Mouse (Mus musculus) liver, adult 2 months (tissue): Measurements from ENCODE around the gene Dgki. TPM values are rescaled to one million over a fixed set of nuclear protein-coding genes. Genes with fewer than 3 reads are reported as not detected.

Experiments
- DNase-seq: peaks from one replicate; pipeline ENCODE4 v3.0.0-alpha.2; 2011; ENCODE audit warnings: low read depth, low spot score; ENCODE audit errors: extremely low read depth
- H3K27ac ChIP-seq: fragments of 200-500 bp; replicated peaks from 2 replicates; pipeline ENCODE4 v1.5.1; 2012; ENCODE audit warnings: low read depth, mild to moderate bottlenecking, control low read depth, inconsistent platforms, low read length; ENCODE audit not compliant: insufficient read depth
- H3K27me3 ChIP-seq: fragments of 200-500 bp; 2 replicates; pipeline ENCODE4 v1.6.1; 2012; ENCODE audit warnings: mild to moderate bottlenecking, moderate library complexity, low read length, inconsistent platforms; ENCODE audit not compliant: control insufficient read depth, insufficient read depth
- H3K36me3 ChIP-seq: fragments of 200-500 bp; 2 replicates; pipeline ENCODE4 v1.6.1; 2012; ENCODE audit warnings: low read length, inconsistent platforms; ENCODE audit not compliant: control insufficient read depth, insufficient read depth
- H3K4me1 ChIP-seq: fragments of 200-500 bp; 2 replicates; pipeline ENCODE4 v1.6.1; 2011; ENCODE audit warnings: low read length; ENCODE audit not compliant: control insufficient read depth, insufficient read depth
- H3K4me3 ChIP-seq: fragments of 200-500 bp; 2 replicates; pipeline ENCODE4 v1.5.1; 2011; ENCODE audit warnings: low read depth, mild to moderate bottlenecking, control low read depth, low read length, moderate library complexity; ENCODE audit not compliant: insufficient read depth
- H3K79me2 ChIP-seq: fragments of 200-500 bp; 2 replicates; pipeline ENCODE4 v1.6.1; 2012; ENCODE audit warnings: inconsistent platforms, mild to moderate bottlenecking, low read length, moderate library complexity; ENCODE audit not compliant: control insufficient read depth, insufficient read depth
- H3K9ac ChIP-seq: fragments of 200-500 bp; 2 replicates; pipeline ENCODE4 v1.6.1; 2012; ENCODE audit warnings: low read depth, mild to moderate bottlenecking, control low read depth, inconsistent platforms, low read length
- CTCF ChIP-seq: fragments of 200-500 bp; IDR thresholded peaks from 2 replicates; pipeline ENCODE4 v1.5.1; 2011; ENCODE audit warnings: low read depth, low read length, control low read depth
- POLR2A ChIP-seq: fragments of 200-500 bp; IDR thresholded peaks from 2 replicates; pipeline ENCODE4 v1.6.1; 2011; ENCODE audit warnings: low read length, control low read depth; ENCODE audit not compliant: insufficient read depth; ENCODE audit errors: extremely low read depth
- WGBS: fragments of 180-500 bp; shearing (Covaris S2); methylation state at CpG from one replicate; pipeline ENCODE4 v1.1.7; 2018; 5-methylcytosine and 5-hydroxymethylcytosine counted together
- polyA plus RNA-seq: library from polyadenylated mRNA; depleted of rRNA; stranded (reverse); fragments of >200 nt; gene quantifications from 2 replicates; pipeline ENCODE4 v1.2.3, GENCODE M21; 2012
- total RNA-seq: library from RNA; depleted of rRNA; stranded (reverse); fragments of >200 nt; gene quantifications from 2 replicates; pipeline ENCODE4 v1.2.3, GENCODE M21; 2014

The Dgki gene
- total and polyA plus RNA-seq, 2 experiments = 0.09 TPM; not detected in 1

DNA sequence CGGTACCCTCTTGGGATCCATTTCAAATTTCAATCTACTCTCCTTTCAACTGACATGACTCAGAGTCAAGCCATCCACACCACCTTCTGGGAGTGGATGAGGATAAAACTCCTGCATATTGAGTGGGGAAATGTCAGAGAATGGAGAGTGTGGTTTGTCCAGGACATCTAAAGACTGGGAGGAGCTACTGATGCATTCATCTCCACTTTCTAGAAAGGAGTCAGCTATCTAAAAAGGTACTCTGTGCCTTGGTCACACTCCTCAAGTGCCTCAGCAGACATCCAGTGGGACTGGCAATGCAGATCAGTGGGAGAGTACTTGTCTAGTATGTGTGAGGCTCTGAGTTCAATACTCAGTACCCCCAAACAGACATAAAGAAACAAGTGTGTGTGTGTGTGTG is 145.9 kb downstream of the Dgki start:
- no peaks in the 10 kb centered on the region for H3K4me1 ChIP-seq
- TF ChIP-seq POLR2A (no peak), CTCF (no peak)
- 94% methylated on average over 1 of the region's 1 CpGs for WGBS
- no peak overlapping the region for H3K9ac ChIP-seq
- no peaks in the 10 kb centered on the region for H3K79me2 ChIP-seq
- H3K27me3 ChIP-seq = no peaks in the 10 kb centered on the region
- no peaks in the 10 kb centered on the region for H3K36me3 ChIP-seq
- H3K27ac ChIP-seq = no peak overlapping the region
- no peak for DNase-seq
- no peak overlapping the region for H3K4me3 ChIP-seq

DNA sequence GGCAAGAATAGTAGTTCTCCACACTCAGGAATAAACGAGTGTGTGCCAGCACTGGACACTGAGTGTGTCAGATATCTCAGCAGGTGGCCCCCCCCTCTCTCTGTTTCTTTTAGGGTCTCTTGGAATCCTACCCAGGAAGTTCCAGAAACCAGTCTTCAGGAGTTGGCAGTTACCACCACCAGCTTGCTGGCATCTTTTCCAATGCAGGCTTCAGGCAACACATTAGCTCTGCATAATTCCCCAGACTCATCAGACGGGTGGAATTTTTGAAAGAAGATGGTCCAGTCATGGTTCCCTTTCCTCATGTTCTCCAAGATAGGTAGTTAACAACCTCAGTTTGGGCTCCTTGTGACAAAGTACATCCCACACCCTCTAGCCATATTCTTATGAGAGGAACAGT is 149.5 kb downstream of the Dgki start:
- no peaks in the 10 kb centered on the region for H3K79me2 ChIP-seq
- no peak for TF ChIP-seq CTCF
- TF ChIP-seq POLR2A = no peak
- H3K4me1 ChIP-seq = no peaks in the 10 kb centered on the region
- 74% methylated on average over 2 of the region's 2 CpGs for WGBS
- no peaks in the 10 kb centered on the region for H3K36me3 ChIP-seq
- H3K27ac ChIP-seq = no peak overlapping the region
- H3K9ac ChIP-seq = no peak overlapping the region
- H3K4me3 ChIP-seq = no peak overlapping the region
- no peaks in the 10 kb centered on the region for H3K27me3 ChIP-seq
- no peak for DNase-seq

DNA sequence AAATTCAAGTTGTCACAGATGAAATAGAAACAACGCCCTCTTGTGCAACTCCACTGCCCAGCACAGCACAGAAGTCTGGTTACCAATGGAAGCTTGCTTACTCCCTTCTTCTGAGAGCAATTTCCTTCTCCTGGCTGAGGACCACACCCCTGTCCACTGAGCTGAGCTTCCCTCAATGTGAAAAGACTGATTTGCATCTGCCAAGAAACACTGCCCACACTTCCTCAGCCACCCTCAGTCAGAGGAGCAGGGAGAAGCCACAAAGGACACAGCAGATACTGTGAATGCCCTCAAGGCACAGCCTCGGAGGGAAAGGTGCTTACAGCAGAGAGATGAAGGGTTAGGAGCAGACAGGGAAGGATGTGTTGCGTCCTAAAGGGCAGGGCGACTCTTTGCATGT is 149.9 kb downstream of the Dgki start:
- no peak for DNase-seq
- H3K27ac ChIP-seq = no peak overlapping the region
- 69% methylated on average over 4 of the region's 4 CpGs for WGBS
- no peaks in the 10 kb centered on the region for H3K27me3 ChIP-seq
- no peaks in the 10 kb centered on the region for H3K4me1 ChIP-seq
- H3K79me2 ChIP-seq = no peaks in the 10 kb centered on the region
- no peak overlapping the region for H3K4me3 ChIP-seq
- TF ChIP-seq POLR2A = no peak
- TF ChIP-seq CTCF = no peak
- H3K9ac ChIP-seq = no peak overlapping the region
- H3K36me3 ChIP-seq = no peaks in the 10 kb centered on the region

DNA sequence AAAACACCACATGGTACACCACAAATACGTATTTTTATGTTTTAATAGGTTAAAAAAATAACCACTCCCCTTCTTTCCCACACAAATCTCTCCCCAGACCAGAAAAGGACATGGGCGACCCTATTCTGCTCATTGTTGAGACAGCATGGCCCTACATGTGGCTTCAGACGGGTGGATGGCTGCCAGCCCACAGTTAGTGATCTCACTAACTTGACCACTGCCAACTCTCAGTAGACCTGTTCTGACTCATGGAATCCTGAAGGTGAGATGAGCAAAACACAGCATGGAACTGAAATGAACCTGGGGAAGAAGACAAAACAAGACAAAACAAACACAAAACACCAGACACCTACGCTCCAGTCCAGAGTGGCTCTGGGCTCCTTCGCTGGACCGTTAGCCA is 150.8 kb downstream of the Dgki start:
- 85% methylated on average over 6 of the region's 6 CpGs for WGBS

DNA sequence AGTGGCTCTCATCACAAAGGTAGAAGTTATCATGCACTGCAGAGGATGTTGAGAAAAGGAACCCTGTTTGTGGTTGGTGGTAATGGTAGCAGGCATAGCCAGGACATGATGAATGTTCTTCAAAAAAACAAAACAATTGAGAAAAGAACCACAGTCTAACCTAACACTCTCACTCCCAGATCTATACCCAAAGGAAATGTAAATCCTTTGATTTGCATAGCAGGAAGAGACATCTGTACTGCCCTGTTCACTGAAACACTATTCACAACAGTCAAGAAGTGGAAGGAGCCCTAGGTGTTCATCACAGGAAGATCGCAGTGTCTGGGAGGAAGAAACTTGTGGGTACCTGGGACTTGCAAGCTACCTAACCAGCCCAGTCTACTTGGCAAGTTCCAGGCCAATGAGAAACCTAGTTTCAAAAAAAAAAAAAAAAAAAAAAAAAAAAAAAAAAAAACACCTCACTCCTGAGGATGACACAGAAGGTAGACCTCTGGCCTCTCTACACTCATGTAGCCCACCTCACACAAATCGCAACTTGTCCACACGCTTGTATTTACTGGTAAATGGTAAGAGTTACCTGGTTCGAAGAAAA is 152.5 kb downstream of the Dgki start:
- Histone ChIP-seq H3K27ac (no peak overlapping the region), H3K27me3 (no peaks in the 10 kb centered on the region), H3K4me1 (no peaks in the 10 kb centered on the region), H3K4me3 (no peak overlapping the region), H3K79me2 (no peaks in the 10 kb centered on the region), H3K9ac (no peak overlapping the region), H3K36me3 (no peaks in the 10 kb centered on the region)
- TF ChIP-seq CTCF = no peak
- no peak for TF ChIP-seq POLR2A
- 97% methylated on average over 4 of the region's 4 CpGs for WGBS
- DNase-seq = no peak

More for the DNA sequence above, 150.8 kb downstream of the Dgki start:
- Histone ChIP-seq H3K27me3 (no peaks in the 10 kb centered on the region), H3K9ac (no peak overlapping the region), H3K79me2 (no peaks in the 10 kb centered on the region), H3K4me1 (no peaks in the 10 kb centered on the region), H3K27ac (no peak overlapping the region), H3K36me3 (no peaks in the 10 kb centered on the region), H3K4me3 (no peak overlapping the region)
- no peak for DNase-seq
- no peak for TF ChIP-seq POLR2A
- no peak for TF ChIP-seq CTCF

DNA sequence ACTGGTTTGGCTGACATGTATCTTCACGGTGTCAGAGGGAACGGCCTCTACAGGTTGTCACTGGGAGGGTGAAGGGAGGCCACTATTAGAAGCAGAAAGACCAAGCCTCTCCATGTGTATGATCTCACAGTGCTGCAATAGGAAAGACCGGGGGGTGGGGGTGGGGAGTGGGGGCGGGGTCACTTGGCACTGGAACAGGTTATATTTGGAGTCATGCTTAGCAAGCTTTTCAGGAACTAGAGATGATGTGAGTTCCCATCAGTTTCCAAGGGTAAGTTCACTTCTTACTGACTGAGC is 156.2 kb downstream of the Dgki start:
- no peak for DNase-seq
- no peak for TF ChIP-seq POLR2A
- TF ChIP-seq CTCF = no peak
- Histone ChIP-seq H3K27ac (no peak overlapping the region), H3K79me2 (no peaks in the 10 kb centered on the region), H3K4me3 (no peak overlapping the region), H3K27me3 (no peaks in the 10 kb centered on the region), H3K4me1 (no peaks in the 10 kb centered on the region), H3K36me3 (no peaks in the 10 kb centered on the region), H3K9ac (no peak overlapping the region)
- 58% methylated on average over 4 of the region's 4 CpGs for WGBS
